17 mouse cellular contexts compared by ENCODE assay signal in genomic region chr10:128516677-128517076, GRCm38 (mm10). TPM values are rescaled to one million over a fixed set of nuclear protein-coding genes. Genes with fewer than 3 reads are reported as not detected.
DNase-seq lines count a peak whose midpoint lies in the region; ATAC-seq and TF ChIP-seq lines count a peak whose summit lies in the region.
"Had no signal": no experiment of that assay in that cellular context is flagged by ENCODE, and none has a peak within 500 bp of the region (broad histone marks: within the 10 kb centered on the region; RNA-seq: fewer than 3 reads in every experiment).

No protein-coding gene starts in this region.

- H3K27me3 ChIP-seq in heart, embryonic 15.5 days: no peaks in the 10 kb centered on the region
- no peaks in the 10 kb centered on the region for H3K27me3 ChIP-seq in E14TG2a.4 (ENCODE audit: insufficient read depth, low read length)

- no peaks in the 10 kb centered on the region for H3K4me1 ChIP-seq in heart, embryonic 15.5 days (replicated peaks)
- peaks cover 44% of the 10 kb centered on the region for H3K4me1 ChIP-seq in E14TG2a.4 (replicated peaks; ENCODE audit: low read depth, low read length)
- H3K4me1 ChIP-seq: forebrain, embryonic 12.5 days; hindbrain, embryonic 15.5 days; neural tube, embryonic 15.5 days had no signal

- peaks cover 68% of the 10 kb centered on the region for H3K36me3 ChIP-seq in heart, embryonic 15.5 days
- H3K36me3 ChIP-seq in E14TG2a.4 (ENCODE audit: insufficient read depth, low read length): peaks cover 98% of the 10 kb centered on the region
- H3K36me3 ChIP-seq: forebrain, embryonic 12.5 days; hindbrain, embryonic 15.5 days had no signal

- no peak overlapping the region for H3K9ac ChIP-seq in heart, embryonic 15.5 days
- H3K9ac ChIP-seq: forebrain, embryonic 12.5 days; hindbrain, embryonic 15.5 days; neural tube, embryonic 15.5 days had no signal

- no peak for TF ChIP-seq CTCF in E14TG2a.4 (conservative IDR thresholded peaks at IDR 0.05; ENCODE audit: low read length)

- 47% methylated on average over 6 of the region's 6 CpGs for WGBS in heart, embryonic 15.5 days

- no peaks in the 10 kb centered on the region for H3K9me3 ChIP-seq in heart, embryonic 15.5 days (replicated peaks)
- H3K9me3 ChIP-seq in E14TG2a.4 (ENCODE audit: low read length): no peaks in the 10 kb centered on the region
- H3K9me3 ChIP-seq: embryonic facial prominence, embryonic 13.5 days; forebrain, embryonic 12.5 days; hindbrain, embryonic 15.5 days; midbrain, embryonic 10.5 days; neural tube, embryonic 15.5 days had no signal

- H3K4me3 ChIP-seq in heart, embryonic 15.5 days: no peak overlapping the region
- peak overlapping the region; percentile 32; the same call in 1 of the 2 replicates for H3K4me3 ChIP-seq in E14TG2a.4 (replicated peaks; ENCODE audit: low read length)
- H3K4me3 ChIP-seq: forebrain, embryonic 12.5 days; hindbrain, embryonic 15.5 days; neural tube, embryonic 15.5 days had no signal

- H3K4me2 ChIP-seq in heart, embryonic 15.5 days: no peak overlapping the region
- H3K4me2 ChIP-seq: neural tube, embryonic 15.5 days had no signal

- no peak overlapping the region for H3K27ac ChIP-seq in heart, embryonic 15.5 days
- H3K27ac ChIP-seq: embryonic facial prominence, embryonic 13.5 days; forebrain, embryonic 12.5 days; hindbrain, embryonic 15.5 days; midbrain, embryonic 10.5 days; neural tube, embryonic 15.5 days had no signal

- no peak for DNase-seq in heart, adult 8-10 months (ENCODE audit: low spot score)
- DNase-seq in 3134 (ENCODE audit: extremely low read depth, insufficient read length, low spot score): peak; percentile 39
- DNase-seq in liver: peak; percentile 54
- no peak for DNase-seq in gastrocnemius, postnatal 4 days (ENCODE audit: low spot score in 2 of 2)
- no peak for DNase-seq in frontal cortex, postnatal 25 days (ENCODE audit: low spot score in 2 of 2)
- DNase-seq: cerebellum, postnatal 36 days; kidney, adult 11 months; retina, postnatal 1 day; thymus, postnatal 4 days had no signal

- ATAC-seq in heart, embryonic 15.5 days (replicated peaks; ENCODE audit: insufficient number of reproducible peaks, insufficient read depth, low FRiP score, low read depth): 0 out of 2 replicates have a peak, but pooled peaks have one; percentile 44
- no peak for ATAC-seq in activated CD4-positive, CD25-positive, alpha-beta regulatory T cell, adult 4 months

RNA-seq across cellular contexts. Expression of gene Esyt1, which starts 9.0 kb away (rescaled TPM):
- polyA plus RNA-seq in heart, embryonic 15.5 days (2015; fragmentation: Nextera tagmentation; extraction: Ambion mirVana): 19.4 and 29.0 TPM in 2 replicates
- 10 to 100 TPM; 16.5 to 17.5 (median 17.1) TPM for total RNA-seq in heart, adult 8-10 months (2022)
- polyA plus RNA-seq in activated CD4-positive, CD25-positive, alpha-beta regulatory T cell, adult 4 months (2017; shearing (Covaris generic)): 10 to 100 TPM; 77.5 to 80.7 TPM
- 10 to 100 TPM; 49.6 to 50.5 TPM for total RNA-seq in gastrocnemius, postnatal 4 days (2021)

RNA-seq across cellular contexts. Expression of gene Myl6b, which starts 18.2 kb away (rescaled TPM):
- polyA plus RNA-seq in heart, embryonic 15.5 days (2015; fragmentation: Nextera tagmentation; extraction: Ambion mirVana): 4.3 and 4.6 TPM in 2 replicates
- total RNA-seq in heart, adult 8-10 months (2022): 1 to 10 TPM; 3.2 to 4.1 (median 3.4) TPM
- polyA plus RNA-seq in activated CD4-positive, CD25-positive, alpha-beta regulatory T cell, adult 4 months (2017; shearing (Covaris generic)): 1 to 10 TPM; 2.0 to 6.9 TPM
- 100 to 1,000 TPM; 119 to 139 TPM for total RNA-seq in gastrocnemius, postnatal 4 days (2021)

RNA-seq across cellular contexts. Expression of gene Myl6, which starts 22.7 kb away (rescaled TPM):
- polyA plus RNA-seq in heart, embryonic 15.5 days (2015; fragmentation: Nextera tagmentation; extraction: Ambion mirVana): 1,051 and 1,154 TPM in 2 replicates
- total RNA-seq in heart, adult 8-10 months (2022): 100 to 1,000 TPM; 202 to 251 (median 236) TPM
- 1,000 to 10,000 TPM; 1,113 TPM for polyA plus RNA-seq in activated CD4-positive, CD25-positive, alpha-beta regulatory T cell, adult 4 months (2017; shearing (Covaris generic))
- total RNA-seq in gastrocnemius, postnatal 4 days (2021): 100 to 1,000 TPM; 485 to 542 TPM

RNA-seq across cellular contexts. Expression of gene Zc3h10, which starts 30.9 kb away (rescaled TPM):
- 10.2 and 11.0 TPM in 2 replicates for polyA plus RNA-seq in heart, embryonic 15.5 days (2015; fragmentation: Nextera tagmentation; extraction: Ambion mirVana)
- total RNA-seq in heart, adult 8-10 months (2022): 1 to 10 TPM; 5.7 to 9.9 (median 6.8) TPM
- polyA plus RNA-seq in activated CD4-positive, CD25-positive, alpha-beta regulatory T cell, adult 4 months (2017; shearing (Covaris generic)): 10 to 100 TPM in 1 of 2 experiments, 1 to 10 TPM in 1; 6.4 to 10.1 TPM
- total RNA-seq in gastrocnemius, postnatal 4 days (2021): 1 to 10 TPM; 6.7 to 9.9 TPM

RNA-seq across cellular contexts. Expression of gene Rpl41, which starts 32.4 kb away (rescaled TPM):
- 2,261 and 2,363 TPM in 2 replicates for polyA plus RNA-seq in heart, embryonic 15.5 days (2015; fragmentation: Nextera tagmentation; extraction: Ambion mirVana)
- 1,000 to 10,000 TPM; 1,313 to 1,574 (median 1,476) TPM for total RNA-seq in heart, adult 8-10 months (2022)
- polyA plus RNA-seq in activated CD4-positive, CD25-positive, alpha-beta regulatory T cell, adult 4 months (2017; shearing (Covaris generic)): 1,000 to 10,000 TPM; 5,950 to 7,803 TPM
- total RNA-seq in gastrocnemius, postnatal 4 days (2021): 1,000 to 10,000 TPM; 2,741 to 3,076 TPM

Comparison
In these comparisons a context has a peak if more than half of its experiments do, and no peak if none do; other contexts are left out.
1. DNase-seq: peak in 3134 (single experiment) and liver (single experiment); none in heart, adult 8-10 months (single experiment), gastrocnemius, postnatal 4 days (0 of 2) and frontal cortex, postnatal 25 days (0 of 2).
2. RNA of gene Myl6b, which starts 18.2 kb away (total RNA-seq): 119 to 139 TPM in gastrocnemius, postnatal 4 days; 3.2 to 4.1 TPM in heart, adult 8-10 months; every median in the first group is over 10 times any median in the second.